Mouse (Mus musculus) induced T-regulatory cell, adult 2 months (primary cell): Measurements from ENCODE around the gene Gm4763.
A peak's percentile ranks its signal among the peaks of the same experiment; 100 is the strongest.
"Not testable (repeated sequence)": the region's sequence is repeated elsewhere in the genome, so short reads cannot be mapped to it uniquely, and the experiment has no call there.

Experiments used
- DNase-seq: peaks from one replicate; pipeline ENCODE4 v3.0.0-alpha.2; 2012; ENCODE audit warnings: low read depth

Gene Gm4763

DNA sequence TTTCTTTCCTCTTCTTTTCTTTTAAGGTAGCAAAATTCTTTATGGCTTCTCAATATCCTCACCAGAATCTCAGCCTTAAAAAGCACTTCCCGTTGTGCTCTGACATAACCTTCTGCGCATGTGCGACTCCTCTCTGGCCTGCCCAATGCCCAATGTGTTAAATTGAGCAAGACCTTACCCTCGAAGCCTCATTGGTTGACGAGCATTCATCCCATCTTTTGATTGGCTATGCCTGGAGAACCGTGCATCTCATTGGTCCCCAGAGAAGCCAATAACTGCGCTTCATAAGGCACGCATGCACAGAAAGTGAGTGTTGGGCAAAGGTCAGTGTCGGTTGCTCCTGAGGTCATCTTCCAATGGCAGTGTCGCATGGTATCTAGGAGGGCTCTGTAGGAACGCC is at the start of gene Gm4763:
Gene Gm4763, minus strand, starts transcription at position 101 of the 400 bp plus-strand sequence.
- DNase-seq, result not testable (repeated sequence)

GRCm38 (mm10) chr7:24776145-24776544 is 49.4 kb upstream of the Gm4763 start:
- no peak for DNase-seq

GRCm38 (mm10) chr7:24773942-24774535 is 47.3 kb upstream of the Gm4763 start:
- no peak for DNase-seq

DNA sequence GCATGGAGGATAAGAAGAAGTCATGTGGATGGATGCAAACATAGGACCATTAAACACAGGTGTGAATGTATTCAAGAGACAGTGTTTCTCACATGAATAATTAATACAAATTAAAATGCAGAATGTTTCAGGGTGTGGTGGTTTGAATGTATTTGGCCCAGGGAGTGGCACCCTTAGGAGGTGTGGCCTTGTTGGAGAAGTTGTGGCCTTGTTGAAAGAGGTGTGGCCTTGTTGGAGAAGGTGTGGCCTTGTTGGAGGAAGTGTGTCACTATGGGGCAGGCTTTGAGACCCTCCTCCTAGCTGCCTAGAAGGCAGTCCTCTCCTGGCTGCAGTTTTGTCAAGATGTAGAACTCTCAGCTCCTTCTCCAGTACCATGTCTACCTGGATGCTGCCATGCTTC is 44.7 kb upstream of the Gm4763 start:
- no peak for DNase-seq

DNA sequence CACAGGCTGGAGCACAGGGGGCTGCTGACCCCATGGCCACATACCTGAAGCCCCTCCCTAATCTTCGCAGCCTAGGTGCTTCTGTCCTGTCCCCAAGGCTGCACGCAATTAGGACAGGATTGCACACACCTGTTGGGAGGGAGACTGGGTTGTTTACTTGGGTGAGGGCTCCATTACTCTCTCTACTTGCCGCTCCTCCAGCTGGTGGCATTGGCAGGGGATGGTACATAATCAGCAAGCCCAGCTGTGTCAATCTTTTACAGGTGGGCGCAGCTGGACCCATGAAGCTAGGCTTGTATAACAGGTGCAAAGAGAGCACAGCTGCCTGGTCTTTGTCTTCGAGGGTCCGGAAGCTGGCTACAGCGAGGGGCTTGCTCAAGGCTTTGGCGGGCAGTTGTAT is 35.9 kb upstream of the Gm4763 start:
- DNase-seq, result no peak

DNA sequence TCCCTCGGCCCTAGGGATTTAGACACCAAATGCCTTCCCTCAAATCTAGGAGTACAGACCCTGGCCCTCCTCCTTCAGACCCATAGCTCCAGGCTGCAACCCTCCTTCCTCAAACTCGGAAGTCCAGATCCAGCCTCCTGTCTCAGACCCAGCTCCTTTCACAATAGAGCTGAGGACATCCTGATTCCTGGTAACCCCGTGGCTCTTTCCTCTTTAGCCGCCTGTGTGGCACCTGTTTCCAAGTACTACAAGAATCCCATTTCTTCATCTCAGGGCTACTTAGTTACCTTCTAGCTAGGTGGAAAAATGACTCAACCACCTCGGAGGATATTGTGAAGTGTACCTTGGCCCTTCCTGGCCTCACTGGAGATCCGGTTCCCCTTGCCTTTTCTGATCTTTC is 34.5 kb upstream of the Gm4763 start:
- no peak for DNase-seq

DNA sequence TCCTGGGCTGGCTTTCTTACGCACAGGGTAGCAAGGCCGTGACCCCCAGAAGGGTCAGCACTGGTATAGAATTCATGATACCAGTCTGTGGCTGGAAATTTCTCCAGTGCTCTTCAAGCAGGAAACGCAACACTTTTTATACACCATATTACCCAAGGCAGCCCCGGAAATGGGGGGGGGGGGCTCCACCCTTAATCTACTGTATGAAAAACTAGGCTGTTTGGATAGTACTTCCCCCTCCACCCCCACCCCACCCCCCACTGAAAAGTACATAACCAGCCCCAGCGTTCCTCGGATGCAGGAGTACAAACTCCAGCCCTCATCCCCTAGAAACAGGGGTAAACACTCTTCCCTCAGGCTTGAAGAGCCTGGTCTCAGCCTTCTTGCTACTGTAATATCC is 33.5 kb upstream of the Gm4763 start, which contains the start of gene Cd177:
Gene Cd177, minus strand, starts transcription at position 101 of the 400 bp plus-strand sequence.
- DNase-seq, result no peak

- no peak for DNase-seq
These were observed 31.8 kb upstream of the Gm4763 start for GRCm38 (mm10) chr7:24758520-24758919.

DNA sequence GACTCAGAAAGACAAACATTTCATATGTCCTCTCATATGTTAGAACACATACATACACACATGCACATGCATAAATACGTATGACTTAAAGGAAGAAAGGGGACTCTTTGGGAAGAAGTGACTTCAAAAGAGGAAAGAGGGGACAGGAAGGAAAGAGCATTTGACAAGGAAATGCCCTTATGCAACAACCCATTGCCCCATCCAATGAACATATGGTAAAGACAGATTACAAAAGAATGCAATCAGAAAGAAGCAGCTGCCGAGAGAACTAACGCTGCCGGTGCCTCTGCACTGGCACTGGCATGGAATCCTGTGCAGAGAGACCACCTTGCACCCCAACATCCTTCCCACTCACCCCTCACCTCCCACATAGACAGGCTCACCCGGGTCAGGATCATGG is 26.8 kb upstream of the Gm4763 start:
- DNase-seq, result no peak

- no peak for DNase-seq
These were observed 24.9 kb upstream of the Gm4763 start for GRCm38 (mm10) chr7:24751610-24752009.

- DNase-seq, result no peak
These were observed 24.0 kb upstream of the Gm4763 start for GRCm38 (mm10) chr7:24750695-24751094.

DNA sequence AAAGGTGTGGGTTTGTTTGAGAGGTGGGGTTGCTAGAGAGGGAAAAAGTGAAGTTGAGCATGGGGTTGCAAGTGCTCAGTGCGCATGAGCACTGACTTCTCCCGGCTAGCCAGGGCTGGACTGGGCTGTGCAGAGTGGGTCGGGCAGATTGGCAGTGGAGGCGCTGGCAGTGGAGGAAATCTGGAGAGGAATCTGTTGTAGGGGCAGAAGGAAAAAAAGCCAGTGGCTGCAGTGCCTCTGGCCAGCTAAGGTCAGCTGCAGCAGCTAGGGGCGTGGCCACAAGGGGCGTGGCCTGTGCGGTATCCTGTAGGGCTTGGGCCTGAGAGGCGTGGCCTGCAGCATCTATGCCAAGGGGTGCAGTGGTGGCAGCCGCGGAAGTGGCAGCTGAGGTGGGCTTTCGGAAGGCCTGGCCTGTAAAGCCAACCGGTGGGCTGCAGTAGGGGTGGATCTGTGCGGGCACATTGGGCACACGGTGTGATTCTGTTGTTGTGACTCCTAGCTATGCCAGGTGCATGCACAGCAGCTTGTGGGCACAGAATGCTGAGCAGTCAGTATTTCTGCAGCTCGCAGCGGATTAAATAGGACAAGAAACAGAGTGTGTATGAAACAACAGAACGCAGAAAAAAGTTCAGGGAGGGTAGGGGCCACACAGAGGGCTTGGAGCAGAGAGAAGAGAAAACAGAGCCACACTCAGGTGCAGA is 9.4 kb upstream of the Gm4763 start:
- DNase-seq, result peak; percentile 11

- DNase-seq, result no peak
These were observed 11.7 kb downstream of the Gm4763 start for GRCm38 (mm10) chr7:24715039-24715438.

DNA sequence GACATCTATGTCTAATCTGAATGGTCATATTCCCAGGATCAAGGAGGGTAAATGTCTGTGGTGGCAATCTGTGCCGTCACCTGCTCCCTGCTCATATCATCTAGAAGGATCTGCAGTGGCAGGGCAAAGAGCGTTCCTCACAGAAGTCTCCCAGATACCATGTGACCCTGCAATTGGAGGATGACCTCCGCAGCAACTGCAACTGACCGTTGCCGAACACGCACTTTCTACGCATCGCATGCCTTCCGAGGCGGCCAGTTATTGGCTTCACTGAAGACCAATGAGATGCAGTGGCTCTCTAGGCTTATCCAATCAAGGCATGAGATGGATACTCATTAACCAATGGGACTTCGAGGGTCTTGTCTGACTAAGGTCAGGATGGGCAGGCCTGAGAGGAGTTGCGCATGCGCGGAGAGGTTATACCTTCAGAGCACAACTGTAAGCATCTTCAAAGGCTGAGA is 17.8 kb downstream of the Gm4763 start, which contains the start of gene BC049730:
Gene BC049730, plus strand, starts transcription at position 411 of the 461 bp plus-strand sequence.
- no peak for DNase-seq

DNA sequence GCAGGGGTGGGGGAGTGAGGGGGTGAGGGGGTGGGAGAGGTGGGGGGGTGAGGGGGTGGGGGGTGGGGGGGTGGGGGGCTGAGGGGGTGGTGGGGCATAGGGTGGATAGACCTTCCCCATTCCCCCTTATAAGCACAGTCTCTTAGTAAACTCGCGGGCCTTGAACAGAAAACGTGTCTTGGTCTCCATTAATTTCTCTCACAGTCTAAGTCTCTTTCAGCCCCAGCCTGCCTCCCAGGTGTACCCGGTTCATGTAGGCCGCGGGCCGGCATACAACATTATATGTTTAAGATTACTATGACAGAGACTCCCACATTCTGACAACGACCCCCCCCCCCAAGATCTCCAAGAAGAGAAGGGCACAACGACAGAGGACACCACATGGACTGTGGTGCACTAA is 23.9 kb downstream of the Gm4763 start:
- DNase-seq, result not testable (repeated sequence)

GRCm38 (mm10) chr7:24697891-24698290 is 28.8 kb downstream of the Gm4763 start:
- not testable (repeated sequence) for DNase-seq

- not testable (repeated sequence) for DNase-seq
These were observed 34.0 kb downstream of the Gm4763 start for GRCm38 (mm10) chr7:24692693-24693092.

DNA sequence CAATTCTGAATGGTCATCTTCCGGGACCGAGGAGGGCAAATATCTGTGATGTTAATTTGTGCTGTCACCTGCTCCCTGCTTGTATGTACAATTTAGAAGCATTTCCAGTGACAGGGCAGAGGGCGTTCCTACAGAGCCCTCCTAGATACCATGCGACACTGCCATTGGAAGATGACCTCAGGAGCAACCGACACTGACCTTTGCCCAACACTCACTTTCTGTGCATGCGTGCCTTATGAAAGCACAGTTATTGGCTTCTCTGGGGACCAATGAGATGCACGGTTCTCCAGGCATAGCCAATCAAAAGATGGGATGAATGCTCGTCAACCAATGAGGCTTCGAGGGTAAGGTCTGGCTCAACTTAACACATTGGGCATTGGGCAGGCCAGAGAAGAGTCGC is 39.2 kb downstream of the Gm4763 start:
- DNase-seq, result not testable (repeated sequence)

DNA sequence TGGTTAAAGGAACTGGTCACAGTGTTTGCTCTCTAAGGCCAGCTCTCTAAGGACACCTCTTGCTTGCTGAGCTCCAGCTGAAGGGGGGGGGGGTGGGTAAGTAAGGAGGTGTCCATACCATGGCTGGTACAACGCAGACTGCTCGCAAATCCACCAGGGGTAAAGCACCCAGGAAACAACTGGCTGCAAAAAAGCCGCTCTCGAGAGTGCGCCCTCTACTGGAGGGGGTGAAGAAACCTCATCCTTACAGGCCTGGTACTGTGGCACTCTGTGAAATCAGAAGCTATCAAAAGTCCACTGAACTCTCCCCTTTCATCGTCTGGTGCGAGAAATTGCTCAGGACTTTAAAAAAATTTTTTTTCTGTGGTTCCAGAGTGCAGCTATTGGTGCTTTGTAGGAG is 42.6 kb downstream of the Gm4763 start:
- peak; percentile 41 for DNase-seq

DNA sequence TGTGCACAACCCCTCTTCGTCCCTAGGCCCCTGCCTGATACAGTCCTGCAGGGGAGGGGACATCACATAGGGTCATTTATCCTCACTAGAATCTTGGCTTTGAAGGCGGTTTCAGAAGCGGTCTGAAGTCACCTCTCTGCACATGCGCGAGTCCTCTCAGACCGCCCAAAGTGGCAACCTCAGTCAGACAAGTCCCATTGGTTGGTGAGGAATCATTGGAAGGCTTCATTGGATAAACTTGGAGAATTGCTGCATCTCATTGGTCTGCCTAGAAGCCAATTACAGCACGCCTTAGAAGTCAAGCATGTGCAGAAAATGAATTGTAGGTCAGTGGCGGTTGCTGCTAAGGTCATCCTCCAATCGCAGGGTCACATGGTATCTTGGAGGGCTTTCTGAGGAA is 50.1 kb downstream of the Gm4763 start, which contains the start of gene Tex101:
Gene Tex101, minus strand, starts transcription at position 101 of the 400 bp plus-strand sequence.
- no peak for DNase-seq

GRCm38 (mm10) chr7:24671944-24672439 is 54.7 kb downstream of the Gm4763 start:
- no peak for DNase-seq
